Comparison of ENCODE assay signal across 13 mouse cellular contexts in genomic region chr2:5200817-5201364, GRCm38 (mm10).
"Had no signal": no experiment of that assay in that cellular context is flagged by ENCODE, and none has a peak within 500 bp of the region (broad histone marks: within the 10 kb centered on the region; RNA-seq: fewer than 3 reads in every experiment).

No protein-coding gene starts in this region.

- H3K4me1 ChIP-seq: limb, embryonic 12.5 days; lung, embryonic 15.5 days; megakaryocyte, embryonic 14.5 days; midbrain, embryonic 15.5 days; neural tube, embryonic 12.5 days had no signal

- ATAC-seq: inflammation-experienced regulatory T-cells, adult 6 months; intestine, postnatal 0 days; midbrain, embryonic 15.5 days had no signal

- H3K27ac ChIP-seq: layer of hippocampus, adult 2 months; limb, embryonic 12.5 days; lung, embryonic 15.5 days; macrophage; midbrain, embryonic 15.5 days; neural tube, embryonic 12.5 days; stomach, postnatal 0 days had no signal

- H3K9ac ChIP-seq: limb, embryonic 12.5 days; lung, embryonic 15.5 days; midbrain, embryonic 15.5 days; neural tube, embryonic 12.5 days had no signal

- H3K4me3 ChIP-seq: layer of hippocampus, adult 2 months; limb, embryonic 12.5 days; lung, embryonic 15.5 days; megakaryocyte, embryonic 14.5 days; midbrain, embryonic 15.5 days; neural tube, embryonic 12.5 days had no signal

- H3K36me3 ChIP-seq: limb, embryonic 12.5 days; lung, embryonic 15.5 days; midbrain, embryonic 15.5 days; neural tube, embryonic 12.5 days had no signal

- H3K27me3 ChIP-seq: limb, embryonic 12.5 days; lung, embryonic 15.5 days; megakaryocyte, embryonic 14.5 days; midbrain, embryonic 15.5 days; neural tube, embryonic 12.5 days had no signal

- H3K4me2 ChIP-seq: limb, embryonic 12.5 days; lung, embryonic 15.5 days; midbrain, embryonic 11.5 days; midbrain, embryonic 15.5 days; neural tube, embryonic 12.5 days had no signal

- DNase-seq: lung, postnatal 14 days; thymus, postnatal 4 days had no signal

- H3K9me3 ChIP-seq: limb, embryonic 12.5 days; lung, embryonic 15.5 days; megakaryocyte, embryonic 14.5 days; midbrain, embryonic 15.5 days; neural tube, embryonic 12.5 days had no signal
